Mouse (Mus musculus): ENCODE measurements around the gene Sh3pxd2a.

DNA sequence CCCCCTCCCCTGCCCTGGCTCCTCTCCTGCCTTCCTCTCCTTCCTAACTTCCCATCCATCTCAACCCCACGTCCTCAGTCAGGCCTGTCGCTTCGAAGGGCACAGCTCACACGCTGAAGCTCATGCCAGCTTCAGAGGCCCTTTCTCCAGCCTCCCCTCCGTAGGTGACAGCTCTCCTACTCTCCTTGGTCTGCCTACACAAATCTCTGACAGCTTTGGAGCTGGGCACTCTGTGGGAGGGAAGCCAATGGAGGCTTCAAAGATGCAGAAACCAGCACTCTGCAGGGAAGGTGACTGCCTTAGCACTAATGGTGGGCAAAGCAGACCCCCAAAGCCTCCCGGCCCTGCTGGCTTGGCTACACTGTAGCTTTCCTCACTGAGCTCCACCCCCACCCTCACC lies 128.9 kb downstream of the Sh3pxd2a start:
- TF ChIP-seq POLR2A (IDR thresholded peaks at IDR 0.05; ENCODE audit: low read depth, low read length) (no peak), CTCF (conservative IDR thresholded peaks at IDR 0.05; ENCODE audit: insufficient read depth, insufficient read length, low read depth, low read length) (no peak)
